Comparison of ENCODE assay signal across 40 mouse cellular contexts in the genomic region with DNA sequence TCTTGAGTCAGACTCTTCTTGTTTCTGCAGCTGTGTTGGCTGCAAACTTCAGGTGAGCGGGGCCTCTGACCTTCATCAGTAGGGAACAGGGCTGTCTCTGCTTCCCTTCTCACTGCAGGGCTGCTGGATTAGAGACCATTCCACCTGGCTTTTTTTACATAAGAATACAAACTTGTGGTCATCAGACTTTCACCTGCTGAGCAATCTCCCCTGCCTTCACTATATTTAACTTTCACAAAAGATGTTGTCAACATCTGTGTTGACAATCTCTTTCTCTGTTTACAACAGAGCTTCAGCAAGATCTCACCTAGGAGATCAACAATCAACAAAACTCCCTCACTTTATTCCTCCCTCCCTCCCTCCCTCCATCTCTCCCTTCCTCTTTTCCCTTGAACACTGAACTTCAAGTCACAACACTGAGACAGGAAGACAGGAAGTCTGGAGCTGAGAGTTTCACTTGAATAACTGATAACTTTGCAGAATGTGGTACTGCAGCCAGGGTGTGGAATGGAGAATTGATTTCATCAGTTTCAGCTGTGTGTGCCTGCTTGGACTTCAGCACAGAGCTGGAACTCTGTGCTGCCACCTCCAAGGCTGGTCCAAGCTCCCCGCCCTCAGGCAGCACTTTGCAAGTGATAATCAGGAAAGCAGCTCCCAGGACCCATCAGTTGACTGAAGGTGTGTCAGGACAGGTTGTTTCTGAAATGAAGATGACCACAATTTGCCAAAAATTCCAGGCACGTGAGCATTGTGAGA. TPM values are rescaled to one million over a fixed set of nuclear protein-coding genes. Genes with fewer than 3 reads are reported as not detected.
DNase-seq lines count a peak whose midpoint lies in the region; ATAC-seq lines count a peak whose summit lies in the region.
"Had no signal": no experiment of that assay in that cellular context is flagged by ENCODE, and none has a peak within 500 bp of the region (broad histone marks: within the 10 kb centered on the region; RNA-seq: fewer than 3 reads in every experiment).

No protein-coding gene starts in this region.

- no peak for DNase-seq in heart, postnatal 36 days
- peak; percentile 48 for DNase-seq in 416B (ENCODE audit: low read depth)
- DNase-seq in ES-CJ7 (ENCODE audit: low read depth, low spot score): peak; percentile 42
- no peak for DNase-seq in urinary bladder, postnatal 10 days (ENCODE audit: low spot score)
- no peak for DNase-seq in urinary bladder, adult 18-20 months (ENCODE audit: low spot score in 2 of 2)
- DNase-seq: adrenal gland, postnatal 25 days; cerebellum, adult 11-12 months; cerebellum, postnatal 10 days; forebrain, postnatal 0 days; gastrocnemius, postnatal 10 days; heart, adult 18-20 months; kidney, adult 8-10 months; kidney, postnatal 4 days; layer of hippocampus, postnatal 36 days; left cerebral cortex, postnatal 4 days; lung, adult 2 months; lung, postnatal 10 days; thymus, adult 18-20 months; thymus, postnatal 36 days had no signal

- H3K4me2 ChIP-seq in heart, embryonic 16.5 days (ENCODE audit: low read depth, low read length): no peak overlapping the region
- no peak overlapping the region for H3K4me2 ChIP-seq in intestine, embryonic 15.5 days (replicated peaks)
- no peak overlapping the region for H3K4me2 ChIP-seq in midbrain, embryonic 16.5 days (ENCODE audit: low read length)
- H3K4me2 ChIP-seq: embryonic facial prominence, embryonic 13.5 days; heart, embryonic 11.5 days; hindbrain, embryonic 14.5 days; midbrain, embryonic 13.5 days; stomach, embryonic 15.5 days had no signal

- peaks cover 13% of the 10 kb centered on the region for H3K4me1 ChIP-seq in heart, embryonic 16.5 days (ENCODE audit: control insufficient read depth, insufficient read depth, low read length)
- 0 out of 2 replicates have a peak, but pooled peaks cover 2% of the 10 kb centered on the region for H3K4me1 ChIP-seq in intestine, embryonic 15.5 days (replicated peaks)
- 0 out of 2 replicates have a peak, but pooled peaks cover 2% of the 10 kb centered on the region for H3K4me1 ChIP-seq in midbrain, embryonic 16.5 days (ENCODE audit: control insufficient read depth, insufficient read depth, low read length)
- H3K4me1 ChIP-seq: midbrain, embryonic 13.5 days; stomach, embryonic 15.5 days had no signal

- WGBS in heart, embryonic 16.5 days: 63% methylated on average over 3 of the region's 3 CpGs
- 71% methylated on average over 3 of the region's 3 CpGs for WGBS in intestine, embryonic 15.5 days
- 87% methylated on average over 3 of the region's 3 CpGs for WGBS in midbrain, embryonic 16.5 days

- H3K27ac ChIP-seq in heart, embryonic 16.5 days (ENCODE audit: low read length): no peak overlapping the region
- no peak overlapping the region for H3K27ac ChIP-seq in intestine, embryonic 15.5 days
- no peak overlapping the region for H3K27ac ChIP-seq in midbrain, embryonic 16.5 days (ENCODE audit: low read length)
- H3K27ac ChIP-seq: embryonic facial prominence, embryonic 13.5 days; forebrain, embryonic 10.5 days; hindbrain, embryonic 14.5 days; kidney, postnatal 0 days; macrophage; midbrain, embryonic 13.5 days; stomach, embryonic 15.5 days had no signal

- intact Hi-C loops in heart, postnatal 36 days (cut with DNase I): loop anchor here (5.0 kb wide), 1 partner anchor 50 kb away; no protein-coding TSS in a partner anchor

- no peak overlapping the region for H3K4me3 ChIP-seq in heart, embryonic 16.5 days (ENCODE audit: low read length)
- no peak overlapping the region for H3K4me3 ChIP-seq in intestine, embryonic 15.5 days (replicated peaks)
- no peak overlapping the region for H3K4me3 ChIP-seq in midbrain, embryonic 16.5 days (ENCODE audit: low read depth, low read length)
- H3K4me3 ChIP-seq: embryonic facial prominence, embryonic 13.5 days; forebrain, embryonic 10.5 days; midbrain, embryonic 13.5 days; stomach, embryonic 15.5 days had no signal

- ATAC-seq in heart, embryonic 16.5 days (replicated peaks; ENCODE audit: extremely low read depth, insufficient read depth, low FRiP score): 0 out of 2 replicates have a peak, but pooled peaks have one; percentile 20
- peak; percentile 69 for ATAC-seq in intestine, embryonic 15.5 days
- no peak for ATAC-seq in midbrain, embryonic 16.5 days
- ATAC-seq: forebrain, postnatal 0 days; midbrain, embryonic 13.5 days; Patski had no signal

- H3K9ac ChIP-seq in heart, embryonic 16.5 days (ENCODE audit: low read length): no peak overlapping the region
- no peak overlapping the region for H3K9ac ChIP-seq in intestine, embryonic 15.5 days
- no peak overlapping the region for H3K9ac ChIP-seq in midbrain, embryonic 16.5 days (ENCODE audit: low read depth, low read length)
- H3K9ac ChIP-seq: embryonic facial prominence, embryonic 13.5 days; forebrain, postnatal 0 days; hindbrain, embryonic 14.5 days; midbrain, embryonic 13.5 days; stomach, embryonic 15.5 days had no signal

- no peaks in the 10 kb centered on the region for H3K27me3 ChIP-seq in heart, embryonic 16.5 days (ENCODE audit: control insufficient read depth, insufficient read depth, low read length)
- H3K27me3 ChIP-seq in intestine, embryonic 15.5 days (replicated peaks): no peaks in the 10 kb centered on the region
- H3K27me3 ChIP-seq in midbrain, embryonic 16.5 days (ENCODE audit: control insufficient read depth, insufficient read depth, low read depth, low read length): no peaks in the 10 kb centered on the region
- H3K27me3 ChIP-seq: embryonic facial prominence, embryonic 13.5 days; midbrain, embryonic 13.5 days; Patski; stomach, embryonic 15.5 days had no signal

- H3K9me3 ChIP-seq in heart, embryonic 16.5 days (replicated peaks; ENCODE audit: control insufficient read depth, low read length): no peaks in the 10 kb centered on the region; the same call in 1 of the 2 replicates
- H3K9me3 ChIP-seq in intestine, embryonic 15.5 days: no peaks in the 10 kb centered on the region
- 0 out of 2 replicates have a peak, but pooled peaks cover under 1% of the 10 kb centered on the region for H3K9me3 ChIP-seq in midbrain, embryonic 16.5 days (replicated peaks; ENCODE audit: control insufficient read depth, low read length, poor library complexity, severe bottlenecking)
- H3K9me3 ChIP-seq: stomach, embryonic 15.5 days had no signal

- H3K36me3 ChIP-seq in heart, embryonic 16.5 days (ENCODE audit: control insufficient read depth, insufficient read depth): no peaks in the 10 kb centered on the region
- no peaks in the 10 kb centered on the region for H3K36me3 ChIP-seq in intestine, embryonic 15.5 days
- H3K36me3 ChIP-seq in midbrain, embryonic 16.5 days (ENCODE audit: control insufficient read depth, insufficient read depth, low read length): no peaks in the 10 kb centered on the region
- H3K36me3 ChIP-seq: embryonic facial prominence, embryonic 13.5 days; forebrain, embryonic 10.5 days; stomach, embryonic 15.5 days had no signal

RNA-seq across cellular contexts. Expression of gene Fam50b, which starts 7.3 kb away (rescaled TPM):
- polyA plus RNA-seq in heart, embryonic 16.5 days (2015; fragmentation: Nextera tagmentation; extraction: Ambion mirVana): not detected in 2 replicates
- total RNA-seq in heart, postnatal 36 days (2021): not detected
- not detected in 2 replicates for polyA plus RNA-seq in intestine, embryonic 15.5 days (2015; fragmentation: Nextera tagmentation; extraction: Ambion mirVana)
- 0.25 TPM in 1 of 2 replicates, not detected in the other for polyA plus RNA-seq in midbrain, embryonic 16.5 days (2015; fragmentation: Nextera tagmentation; extraction: Ambion mirVana)
- total RNA-seq: adrenal gland, adult 18-20 months; adrenal gland, postnatal 25 days; common myeloid progenitor, adult 5-6 weeks; gastrocnemius, postnatal 10 days; heart, adult 18-20 months; hematopoietic stem cell, adult 5-6 weeks; layer of hippocampus, adult 8-10 months; layer of hippocampus, postnatal 36 days; left cerebral cortex, postnatal 4 days; megakaryocyte-erythroid progenitor cell, adult 5-6 weeks; MEL; monocyte, adult 5-6 weeks had no signal
- polyA plus RNA-seq: embryonic facial prominence, embryonic 13.5 days; forebrain, embryonic 10.5 days; heart, embryonic 11.5 days; hindbrain, embryonic 14.5 days; kidney, postnatal 0 days; limb, embryonic 14.5 days; lung, adult 2 months; macrophage; midbrain, embryonic 13.5 days; neural tube, embryonic 14.5 days; Patski; stomach, embryonic 15.5 days had no signal

Comparison
In these comparisons a context has a peak if more than half of its experiments do, and no peak if none do; other contexts are left out.
1. DNase-seq: peak in 416B (single experiment) and ES-CJ7 (single experiment); none in heart, postnatal 36 days (0 of 2), urinary bladder, postnatal 10 days (single experiment) and urinary bladder, adult 18-20 months (0 of 2).